Mouse (Mus musculus) CH12.LX (cell line): ENCODE data around the gene Pou6f2. TPM values are rescaled to one million over a fixed set of nuclear protein-coding genes. Genes with fewer than 3 reads are reported as not detected.

Experiments used
- DNase-seq: peaks from one replicate; pipeline ENCODE4 v3.0.0-alpha.2; 2013; ENCODE audit errors: extremely low read depth
- H3K27ac ChIP-seq: 2 replicates; pipeline ENCODE4 v1.5.1; 2012; ENCODE audit warnings: low read depth, mild to moderate bottlenecking, control low read depth, moderate library complexity; ENCODE audit not compliant: insufficient read depth
- H3K27me3 ChIP-seq: replicated peaks from 2 replicates; pipeline ENCODE3; 2012; ENCODE audit warnings: inconsistent platforms
- H3K36me3 ChIP-seq, 2 experiments: replicated peaks in 1 of 2; 2 replicates each; pipeline versions ENCODE3 to v1.6.1; 2012; ENCODE audit warnings: inconsistent platforms in 1 of 2, low read length in 1 of 2, mild to moderate bottlenecking in 1 of 2, mixed read lengths in 1 of 2, moderate library complexity in 1 of 2; ENCODE audit not compliant: control insufficient read depth in 1 of 2, insufficient read depth in 1 of 2
- H3K4me1 ChIP-seq, 2 experiments: 2 replicates each; pipeline ENCODE4 v1.6.1; 2012; ENCODE audit warnings: inconsistent platforms in 1 of 2, moderate library complexity in 1 of 2; ENCODE audit not compliant: insufficient read depth in 2 of 2, control insufficient read depth in 1 of 2
- H3K4me2 ChIP-seq: 2 replicates; pipeline ENCODE4 v1.6.1; 2012; ENCODE audit warnings: low read depth, mild to moderate bottlenecking, control low read depth; ENCODE audit not compliant: poor library complexity, insufficient read depth, severe bottlenecking
- H3K4me3 ChIP-seq, 3 experiments: fragments of 150-350 bp in 1 of 3; sonication (generic) in 1 of 3; replicated peaks in 1 of 3; 2 replicates each; pipeline versions ENCODE3 to v1.5.1; 2011 to 2012; ENCODE audit warnings: low read depth in 2 of 3, low read length in 2 of 3, mild to moderate bottlenecking in 2 of 3, moderate library complexity in 2 of 3, control low read depth in 1 of 3, improper control_type of control experiment in 1 of 3, inconsistent platforms in 1 of 3, mixed read lengths in 1 of 3; ENCODE audit not compliant: poor library complexity in 1 of 3
- H3K79me2 ChIP-seq: replicated peaks from 2 replicates; pipeline ENCODE4 v1.6.1; 2012; ENCODE audit warnings: mild to moderate bottlenecking, moderate library complexity; ENCODE audit not compliant: control insufficient read depth, poor library complexity, insufficient read depth, severe bottlenecking; ENCODE audit errors: extremely low read depth
- H3K9ac ChIP-seq: 2 replicates; pipeline ENCODE4 v1.6.1; 2012; ENCODE audit warnings: low read depth, mild to moderate bottlenecking, control low read depth, moderate library complexity; ENCODE audit not compliant: insufficient read depth
- H3K9me3 ChIP-seq: replicated peaks from 2 replicates; pipeline ENCODE3; 2012; ENCODE audit warnings: low read length, inconsistent platforms, mixed read lengths
- CHD2 ChIP-seq: IDR thresholded peaks from 2 replicates; pipeline ENCODE4 v1.6.1; 2011; ENCODE audit warnings: low read length, improper control_type of control experiment
- E2F4 ChIP-seq: IDR thresholded peaks from 2 replicates; pipeline ENCODE4 v1.6.1; 2011; ENCODE audit warnings: low read depth, low read length, improper control_type of control experiment; ENCODE audit not compliant: insufficient replicate concordance
- ELF1 ChIP-seq: IDR thresholded peaks from 2 replicates; pipeline ENCODE4 v1.6.1; 2014; ENCODE audit warnings: low read depth, mild to moderate bottlenecking, inconsistent platforms, low read length, improper control_type of control experiment
- EP300 ChIP-seq: IDR thresholded peaks from 2 replicates; pipeline ENCODE4 v1.6.1; 2011; ENCODE audit warnings: low read length, improper control_type of control experiment
- ETS1 ChIP-seq: conservative IDR thresholded peaks from 2 replicates; pipeline ENCODE4 v1.6.1; 2012; ENCODE audit warnings: low read depth, mild to moderate bottlenecking, inconsistent platforms, low read length, improper control_type of control experiment, moderate library complexity
- IRF4 ChIP-seq: IDR thresholded peaks from 2 replicates; pipeline ENCODE4 v1.6.1; 2014; ENCODE audit warnings: low read depth, mild to moderate bottlenecking, inconsistent platforms, low read length, improper control_type of control experiment
- JUND ChIP-seq: conservative IDR thresholded peaks from 2 replicates; pipeline ENCODE4 v1.6.1; 2011; ENCODE audit warnings: low read depth, low read length, improper control_type of control experiment
- MAZ ChIP-seq: IDR thresholded peaks from 2 replicates; pipeline ENCODE4 v1.6.1; 2012; ENCODE audit warnings: low read depth, mild to moderate bottlenecking, inconsistent platforms, low read length, improper control_type of control experiment, moderate library complexity
- MXI1 ChIP-seq: IDR thresholded peaks from 2 replicates; pipeline ENCODE4 v1.6.1; 2011; ENCODE audit warnings: mild to moderate bottlenecking, low read depth, low read length, improper control_type of control experiment
- NELFE ChIP-seq: IDR thresholded peaks from 2 replicates; pipeline ENCODE4 v1.6.1; 2011; ENCODE audit warnings: low read depth, low read length, improper control_type of control experiment
- PAX5 ChIP-seq: IDR thresholded peaks from 2 replicates; pipeline ENCODE4 v1.6.1; 2012; ENCODE audit warnings: low read length, inconsistent platforms, mixed read lengths
- RAD21 ChIP-seq: IDR thresholded peaks from 2 replicates; pipeline ENCODE4 v1.6.1; 2011; ENCODE audit warnings: low read depth, mild to moderate bottlenecking, low read length, improper control_type of control experiment, moderate library complexity
- RCOR1 ChIP-seq: conservative IDR thresholded peaks from 2 replicates; pipeline ENCODE4 v1.6.1; 2012; ENCODE audit warnings: low read depth, mild to moderate bottlenecking, inconsistent platforms, low read length, improper control_type of control experiment
- SIN3A ChIP-seq: IDR thresholded peaks from 2 replicates; pipeline ENCODE4 v1.6.1; 2012; ENCODE audit warnings: low read length, improper control_type of control experiment, inconsistent platforms
- UBTF ChIP-seq: IDR thresholded peaks from 2 replicates; pipeline ENCODE4 v1.6.1; 2012; ENCODE audit warnings: low read depth, mild to moderate bottlenecking, inconsistent platforms, low read length, improper control_type of control experiment, moderate library complexity
- USF1 ChIP-seq: IDR thresholded peaks from 2 replicates; pipeline ENCODE4 v1.6.1; 2014; ENCODE audit warnings: low read depth, mild to moderate bottlenecking, inconsistent platforms, low read length, improper control_type of control experiment
- ZC3H11A ChIP-seq: IDR thresholded peaks from 2 replicates; pipeline ENCODE4 v1.6.1; 2012; ENCODE audit warnings: low read depth, mild to moderate bottlenecking, inconsistent platforms, low read length, improper control_type of control experiment
- ZNF384 ChIP-seq: IDR thresholded peaks from 2 replicates; pipeline ENCODE4 v1.6.1; 2012; ENCODE audit warnings: low read depth, low read length, improper control_type of control experiment, inconsistent platforms
- dilution Hi-C: fragments of 300-500 bp; cut with MboI; formaldehyde crosslinking; loops from 2 replicates; pipeline ENCODE4 v1.14.3; 2020; ENCODE audit warnings: low sequenced_read_pairs; ENCODE audit not compliant: extremely low pct_unique_long_range_greater_than_20kb, extremely low pct_ligation_motif_present
- in situ Hi-C: fragments of 300-500 bp; cut with MboI; formaldehyde crosslinking; loops from 3 replicates; pipeline ENCODE4 v1.14.3; 2019; ENCODE audit warnings: low sequenced_read_pairs, low pct_ligation_motif_present, low pct_unique_long_range_greater_than_20kb, mixed read lengths
- polyA plus RNA-seq: library from polyadenylated mRNA; unstranded; fragments of >175 nt; gene quantifications from 2 replicates; pipeline ENCODE4 v1.2.1, GENCODE M21; 2012; ENCODE audit warnings: low read depth; ENCODE audit not compliant: insufficient read length
- total RNA-seq, 2 experiments: library from RNA; depleted of rRNA; stranded (reverse); fragments of 300-350 nt in 1 of 2; fragments of >200 nt in 1 of 2; gene quantifications; 2 replicates each; pipeline ENCODE4 v1.2.3; 2012 to 2014

Pou6f2 gene
- total RNA-seq (2012; rRNA removed) (not detected in 2 replicates), total RNA-seq (2014; rRNA removed) (not detected in 2 replicates), polyA plus RNA-seq (not detected in 2 replicates)

- no peak within 1 kb of the TSS for H3K9ac ChIP-seq
- H3K4me2 ChIP-seq, result no peak within 1 kb of the TSS
- dilution Hi-C loops, result no loop called here
- H3K9me3 ChIP-seq, result no peaks in the 10 kb centered on the region
- in situ Hi-C loops, result no loop called here
- H3K27ac ChIP-seq, result no peak within 1 kb of the TSS
- no peak for DNase-seq
- no peaks in the 10 kb centered on the region for H3K27me3 ChIP-seq
- H3K36me3 ChIP-seq, result no peaks in the 10 kb centered on the region
- no peak for TF ChIP-seq ZC3H11A
- no peak for TF ChIP-seq CHD2
- TF ChIP-seq E2F4, result no peak
- TF ChIP-seq UBTF, result no peak
- TF ChIP-seq ETS1, result no peak
- TF ChIP-seq SIN3A, result no peak
- no peak for TF ChIP-seq ZNF384
- no peak for TF ChIP-seq RCOR1
- TF ChIP-seq USF1, result no peak
- TF ChIP-seq IRF4, result no peak
- no peak for TF ChIP-seq PAX5
- no peak for TF ChIP-seq JUND
- TF ChIP-seq MXI1, result no peak
- TF ChIP-seq ELF1, result no peak
- no peak for TF ChIP-seq MAZ
- TF ChIP-seq RAD21, result no peak
- TF ChIP-seq EP300, result no peak
- no peaks in the 10 kb centered on the region for H3K79me2 ChIP-seq
- no peaks in the 10 kb centered on the region for H3K4me1 ChIP-seq
- no peak within 1 kb of the TSS for H3K4me3 ChIP-seq
Measured at GRCm38 (mm10) chr13:18397586-18397985, at the start of gene Pou6f2. Gene Pou6f2 (minus strand): TSS chr13:18397686.

GRCm38 (mm10) chr13:18439858-18440257, 42.4 kb upstream of the Pou6f2 start:
- no peak for TF ChIP-seq NELFE
- H3K36me3 ChIP-seq, result no peaks in the 10 kb centered on the region
- no peak overlapping the region for H3K9ac ChIP-seq
- H3K79me2 ChIP-seq, result no peaks in the 10 kb centered on the region
- in situ Hi-C loops (no loop called here), dilution Hi-C loops (no loop called here)
- H3K4me2 ChIP-seq, result no peak overlapping the region
- no peaks in the 10 kb centered on the region for H3K9me3 ChIP-seq
- no peak overlapping the region for H3K4me3 ChIP-seq
- no peaks in the 10 kb centered on the region for H3K4me1 ChIP-seq
- H3K27me3 ChIP-seq, result no peaks in the 10 kb centered on the region
- H3K27ac ChIP-seq, result no peak overlapping the region
- no peak for DNase-seq
